Mouse (Mus musculus) heart, postnatal 25 days (tissue): ENCODE measurements around the gene Cpd. TPM values are rescaled to one million over a fixed set of nuclear protein-coding genes. Genes with fewer than 3 reads are reported as not detected.

ENCODE experiments used
- total RNA-seq, 2 experiments: library from RNA; stranded (reverse); gene quantifications; 2 replicates each; pipeline ENCODE4 v1.2.3; 2021

Cpd gene
- total RNA-seq, 2 experiments from 2014 or later = 36.7 to 43.9 TPM

Other genes with a start within 250 kb of the Cpd start
- gene Abr, start 224.7 kb downstream of the Cpd start, total RNA-seq = 10 to 100 TPM; 26.2 to 29.5 TPM
- not detected for gene Bhlha9, start 174.5 kb downstream of the Cpd start, total RNA-seq
- gene Trarg1, start 167.2 kb downstream of the Cpd start, total RNA-seq = 1 to 10 TPM; 3.7 to 4.2 TPM
- 10 to 100 TPM; 25.2 to 26.7 TPM for gene Gosr1, start 83.4 kb downstream of the Cpd start, total RNA-seq
- gene Tmigd1, start 55.1 kb upstream of the Cpd start, total RNA-seq = under 1 TPM; 0.45 to 0.47 TPM
- gene Blmh, start 77.8 kb upstream of the Cpd start, total RNA-seq = 10 to 100 TPM; 36.8 to 41.5 TPM
- under 1 TPM; 0.52 to 0.67 TPM for gene Slc6a4, start 151.6 kb upstream of the Cpd start, total RNA-seq
- 10 to 100 TPM in 1 of 2 experiments, 1 to 10 TPM in 1; 8.2 to 11.5 TPM for gene Nsrp1, start 231.4 kb upstream of the Cpd start, total RNA-seq